Mouse (Mus musculus) G1E (cell line): Measurements from ENCODE around the gene G430095P16Rik. TPM values are rescaled to one million over a fixed set of nuclear protein-coding genes. Genes with fewer than 3 reads are reported as not detected.

Source experiments
- ATAC-seq: 2 replicates; pipeline ENCODE4 v1.8.0; 2016; ENCODE audit warnings: mild to moderate bottlenecking; ENCODE audit not compliant: insufficient number of reproducible peaks, poor library complexity, low FRiP score, severe bottlenecking; ENCODE audit errors: extremely low read depth
- DNase-seq: peaks from one replicate; pipeline ENCODE4 v3.0.0; 2012; ENCODE audit warnings: low spot score
- H3K27me3 ChIP-seq: 2 replicates; pipeline ENCODE4 v1.6.1; 2012; ENCODE audit warnings: mild to moderate bottlenecking, low read length, inconsistent platforms; ENCODE audit not compliant: insufficient read depth
- H3K36me3 ChIP-seq: replicated peaks from 2 replicates; pipeline ENCODE3; 2012; ENCODE audit warnings: mild to moderate bottlenecking, inconsistent platforms
- H3K4me1 ChIP-seq: 2 replicates; pipeline ENCODE4 v1.6.1; 2012; ENCODE audit warnings: low read depth, low read length, inconsistent platforms, mixed read lengths; ENCODE audit not compliant: insufficient read depth
- H3K4me3 ChIP-seq: 2 replicates; pipeline ENCODE4 v1.5.1; 2012; ENCODE audit warnings: low read depth, mild to moderate bottlenecking, inconsistent platforms, low read length, moderate library complexity, mixed read lengths
- H3K9me3 ChIP-seq: replicated peaks from 2 replicates; pipeline ENCODE4 v1.6.1; 2012; ENCODE audit warnings: inconsistent platforms
- CTCF ChIP-seq: IDR thresholded peaks from 2 replicates; pipeline ENCODE4 v1.5.1; 2012; ENCODE audit warnings: low read depth, low read length, inconsistent platforms, mixed read lengths
- GATA1 ChIP-seq: IDR thresholded peaks from 2 replicates; pipeline ENCODE4 v1.6.1; 2012; ENCODE audit warnings: borderline replicate concordance, low read length, inconsistent platforms, mixed read lengths
- GATA2 ChIP-seq: IDR thresholded peaks from 2 replicates; pipeline ENCODE4 v1.6.1; 2012; ENCODE audit warnings: low read depth, low read length, inconsistent platforms, borderline replicate concordance
- POLR2AphosphoS5 ChIP-seq: IDR thresholded peaks from 2 replicates; pipeline ENCODE4 v1.6.1; 2012; ENCODE audit warnings: low read depth, low read length, inconsistent platforms; ENCODE audit not compliant: insufficient replicate concordance
- TAL1 ChIP-seq: conservative IDR thresholded peaks from 2 replicates; pipeline ENCODE4 v1.6.1; 2012; ENCODE audit warnings: low read depth, low read length, inconsistent platforms, mixed read lengths
- polyA plus RNA-seq: library from polyadenylated mRNA; stranded (reverse); fragments of >175 nt; gene quantifications from 2 replicates; pipeline ENCODE4 v1.2.3, GENCODE M21; 2012
- total RNA-seq, 2 experiments: library from RNA; stranded (forward) in 1 of 2; stranded (reverse) in 1 of 2; fragments of 200-1000 nt in 1 of 2; fragments of >200 nt in 1 of 2; fragmentation: Nextera tagmentation in 1 of 2; gene quantifications; 2 replicates each; pipeline ENCODE4 v1.2.3; 2014 to 2017

G430095P16Rik gene
- total and polyA plus RNA-seq, 3 experiments: 11.3 to 39.9 (median 35.2) TPM

GRCm38 (mm10) chr8:84725941-84726259 is 3.1 kb downstream of the G430095P16Rik start:
- H3K36me3 ChIP-seq: peaks cover 78% of the 10 kb centered on the region
- H3K27me3 ChIP-seq: no peaks in the 10 kb centered on the region
- no peak for DNase-seq
- peaks cover 97% of the 10 kb centered on the region for H3K4me1 ChIP-seq
- no peak for TF ChIP-seq GATA1
- peak; percentile 35; the same call in 1 of the 2 replicates for TF ChIP-seq CTCF
- H3K4me3 ChIP-seq: no peak overlapping the region; the same call in 1 of the 2 replicates
- H3K9me3 ChIP-seq: no peaks in the 10 kb centered on the region
- no peak for ATAC-seq

GRCm38 (mm10) chr8:84728474-84728873 is 5.7 kb downstream of the G430095P16Rik start:
- no peak for ATAC-seq
- TF ChIP-seq GATA2 (no peak), POLR2AphosphoS5 (no peak)
- Histone ChIP-seq H3K9me3 (no peaks in the 10 kb centered on the region), H3K4me3 (no peak overlapping the region), H3K27me3 (no peaks in the 10 kb centered on the region), H3K4me1 (peaks cover 98% of the 10 kb centered on the region), H3K36me3 (peaks cover 80% of the 10 kb centered on the region)
- no peak for DNase-seq

- Histone ChIP-seq H3K4me3 (peak overlapping the region; percentile 65; the same call in 1 of the 2 replicates), H3K9me3 (no peaks in the 10 kb centered on the region), H3K4me1 (peaks cover 98% of the 10 kb centered on the region), H3K27me3 (no peaks in the 10 kb centered on the region), H3K36me3 (peaks cover 81% of the 10 kb centered on the region)
- ATAC-seq: no peak
- no peak for TF ChIP-seq POLR2AphosphoS5
- no peak for TF ChIP-seq CTCF
- DNase-seq: no peak
These were observed 7.1 kb downstream of the G430095P16Rik start for GRCm38 (mm10) chr8:84729921-84730362.

GRCm38 (mm10) chr8:84730541-84731370 is 7.9 kb downstream of the G430095P16Rik start:
- H3K9me3 ChIP-seq: no peaks in the 10 kb centered on the region
- H3K27me3 ChIP-seq: no peaks in the 10 kb centered on the region
- H3K4me3 ChIP-seq: peak overlapping the region; percentile 65; the same call in 1 of the 2 replicates
- peaks cover 77% of the 10 kb centered on the region for H3K36me3 ChIP-seq
- ATAC-seq (peak; percentile 92), DNase-seq (peak; percentile 86)
- H3K4me1 ChIP-seq: peaks cover 97% of the 10 kb centered on the region
- TF ChIP-seq GATA1: no peak
- TF ChIP-seq TAL1: peak; percentile 99

- H3K36me3 ChIP-seq: peaks cover 74% of the 10 kb centered on the region
- no peak for ATAC-seq
- H3K4me1 ChIP-seq: peaks cover 97% of the 10 kb centered on the region
- peak overlapping the region; percentile 63; the same call in 1 of the 2 replicates for H3K4me3 ChIP-seq
- TF ChIP-seq POLR2AphosphoS5: no peak
- no peak for TF ChIP-seq CTCF
- no peak for TF ChIP-seq TAL1
- TF ChIP-seq GATA2: no peak
- no peak for TF ChIP-seq GATA1
- DNase-seq: no peak
- no peaks in the 10 kb centered on the region for H3K9me3 ChIP-seq
- peaks cover 2% of the 10 kb centered on the region; the same call in 1 of the 2 replicates for H3K27me3 ChIP-seq
These were observed 8.8 kb downstream of the G430095P16Rik start for GRCm38 (mm10) chr8:84731371-84732177.

- Histone ChIP-seq H3K4me1 (peaks cover 94% of the 10 kb centered on the region), H3K36me3 (peaks cover 65% of the 10 kb centered on the region), H3K4me3 (no peak overlapping the region; the same call in 1 of the 2 replicates), H3K27me3 (peaks cover 2% of the 10 kb centered on the region; the same call in 1 of the 2 replicates), H3K9me3 (no peaks in the 10 kb centered on the region)
- no peak for TF ChIP-seq POLR2AphosphoS5
- TF ChIP-seq TAL1: no peak
- TF ChIP-seq GATA2: no peak
- no peak for TF ChIP-seq GATA1
- TF ChIP-seq CTCF: no peak
- ATAC-seq (no peak), DNase-seq (no peak)
These were observed 9.7 kb downstream of the G430095P16Rik start for GRCm38 (mm10) chr8:84732545-84732944.
